Mouse (Mus musculus) layer of hippocampus, postnatal 36 days (tissue): ENCODE measurements around the gene Fam53a. TPM values are rescaled to one million over a fixed set of nuclear protein-coding genes. Genes with fewer than 3 reads are reported as not detected.

ENCODE experiments used
- DNase-seq, 2 experiments: peaks; one replicate each; pipeline ENCODE4 v3.0.0; 2022
- total RNA-seq, 2 experiments: library from RNA; stranded (reverse); gene quantifications; 2 replicates each; pipeline ENCODE4 v1.2.3; 2021

Gene Fam53a
- total RNA-seq, 2 experiments from 2014 or later = 28.6 to 32.0 TPM

DNA sequence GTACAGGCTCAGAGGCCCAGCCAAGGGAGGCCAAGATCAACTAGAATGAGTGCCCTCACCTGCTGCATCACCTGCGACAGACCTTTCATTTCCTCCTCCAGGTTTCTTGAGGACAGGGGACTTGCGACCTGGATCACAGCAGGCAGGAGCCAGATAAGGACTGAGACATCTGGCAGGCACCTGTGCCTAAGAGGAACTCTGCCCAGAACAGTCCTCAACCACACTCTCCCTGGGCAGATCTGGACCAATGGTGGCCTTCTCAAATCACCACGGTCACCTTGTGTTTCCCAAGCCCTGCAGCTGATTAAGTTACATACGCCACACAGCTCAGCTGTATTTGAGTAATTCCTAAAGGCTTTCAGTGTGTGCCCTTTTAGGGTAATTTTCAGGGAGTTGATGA, 1.2 kb upstream of the Fam53a start:
- DNase-seq = no peak

- no peak for DNase-seq
Measured at GRCm38 (mm10) chr5:33630061-33630460, 626 bp upstream of the Fam53a start.

GRCm38 (mm10) chr5:33628820-33629300, 575 bp downstream of the Fam53a start:
- no peak for DNase-seq

DNA sequence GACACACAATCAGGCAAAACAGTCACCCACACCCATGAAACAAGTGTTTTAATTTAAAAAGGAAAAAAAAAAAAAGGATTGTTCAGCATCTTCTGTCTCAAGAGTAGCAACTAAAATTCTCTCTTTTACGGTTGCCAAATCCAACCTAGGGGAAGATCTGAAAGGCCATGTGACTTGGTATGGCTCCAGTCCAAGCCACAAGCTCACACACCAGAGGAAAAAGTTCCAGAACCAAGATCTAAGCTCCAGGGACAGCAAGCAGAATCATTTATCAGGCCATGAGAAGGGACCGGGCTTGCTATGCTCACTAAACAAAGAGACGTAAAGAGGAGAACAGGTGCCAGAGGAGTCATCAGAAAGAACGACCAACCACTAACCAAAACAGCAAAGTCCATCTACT, 1.5 kb downstream of the Fam53a start:
- DNase-seq = no peak

GRCm38 (mm10) chr5:33623766-33624165, 5.7 kb downstream of the Fam53a start:
- no peak for DNase-seq

GRCm38 (mm10) chr5:33622671-33623070, 6.8 kb downstream of the Fam53a start:
- no peak for DNase-seq

DNA sequence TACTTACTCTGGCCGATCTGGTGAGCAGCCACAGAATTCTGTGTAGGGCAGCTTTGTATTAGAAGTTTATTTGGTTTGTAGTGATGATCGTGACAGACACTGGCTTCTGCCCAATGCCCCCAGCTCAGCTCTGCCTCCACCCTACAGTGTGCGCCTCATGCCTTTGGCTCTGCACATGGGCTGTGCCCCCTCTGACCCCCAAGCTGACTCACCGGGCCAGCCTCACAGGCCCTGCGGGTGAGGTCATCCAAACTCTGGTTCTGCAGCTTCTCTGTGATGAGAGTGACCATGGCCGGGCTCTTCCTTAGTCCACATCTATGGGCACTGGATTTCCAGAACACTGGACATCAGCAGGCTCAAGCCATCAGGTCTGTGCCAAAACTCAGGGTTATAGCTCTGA, 15.0 kb downstream of the Fam53a start:
- DNase-seq = no peak

GRCm38 (mm10) chr5:33611795-33612194, 17.6 kb downstream of the Fam53a start:
- no peak for DNase-seq

DNA sequence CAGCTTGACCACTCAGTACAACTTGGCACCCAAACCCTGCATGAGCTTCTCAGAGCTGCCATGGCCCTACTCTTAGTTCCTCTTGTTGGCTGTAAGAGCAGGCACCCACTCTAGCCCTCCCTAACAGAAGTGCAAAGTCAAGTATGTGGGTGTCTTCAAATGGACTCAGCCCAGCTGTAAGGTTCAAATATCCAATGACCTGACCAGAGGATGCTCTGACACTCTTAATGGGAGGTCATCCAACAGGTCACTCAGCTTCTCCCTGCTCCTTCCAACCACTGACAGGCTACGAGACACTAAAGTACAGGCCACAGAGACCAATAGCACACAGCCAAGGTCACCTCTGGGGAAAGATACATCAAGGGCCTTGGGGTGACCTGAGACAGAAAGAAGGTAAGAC, 20.2 kb downstream of the Fam53a start:
- no peak for DNase-seq

DNA sequence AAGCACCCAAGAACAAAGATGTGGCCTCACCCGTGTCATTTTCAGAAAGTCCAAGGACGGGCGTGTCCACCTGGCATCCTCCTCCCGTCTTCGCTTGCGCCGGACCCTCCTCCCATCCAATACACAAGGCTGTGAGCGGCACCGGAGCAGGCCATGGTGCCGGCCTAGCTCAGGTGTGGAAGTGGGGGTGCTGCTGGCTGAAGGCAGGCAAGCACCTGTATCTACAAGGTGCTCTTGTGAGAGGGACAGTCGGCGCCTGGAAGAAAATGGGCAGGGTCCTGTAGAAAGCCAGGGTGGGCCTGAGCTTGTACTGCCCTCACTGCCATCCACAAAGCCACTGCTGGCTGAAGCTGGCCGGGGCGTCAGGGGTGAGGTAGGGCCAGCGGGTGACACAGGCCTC, 22.0 kb downstream of the Fam53a start:
- DNase-seq = no peak

DNA sequence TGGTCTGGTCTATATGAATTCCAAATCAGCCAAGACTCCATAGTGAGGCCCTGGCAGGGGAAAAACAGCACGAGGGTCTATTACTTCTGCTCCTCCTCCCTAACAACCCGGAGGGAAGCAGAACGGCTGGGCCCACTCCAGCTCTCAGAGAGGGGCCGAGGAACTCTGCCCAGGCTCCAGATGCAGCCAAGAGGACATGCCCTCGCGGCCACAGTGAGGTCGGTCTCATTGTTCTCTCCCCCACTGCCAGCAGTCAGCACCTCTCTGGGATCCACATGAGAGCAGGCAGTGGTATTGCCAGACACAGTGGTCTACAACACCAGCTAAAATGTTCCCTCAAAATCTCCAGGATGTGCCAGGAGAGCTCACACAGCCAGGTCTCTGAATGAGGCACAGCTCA, 22.8 kb downstream of the Fam53a start:
- no peak for DNase-seq

DNA sequence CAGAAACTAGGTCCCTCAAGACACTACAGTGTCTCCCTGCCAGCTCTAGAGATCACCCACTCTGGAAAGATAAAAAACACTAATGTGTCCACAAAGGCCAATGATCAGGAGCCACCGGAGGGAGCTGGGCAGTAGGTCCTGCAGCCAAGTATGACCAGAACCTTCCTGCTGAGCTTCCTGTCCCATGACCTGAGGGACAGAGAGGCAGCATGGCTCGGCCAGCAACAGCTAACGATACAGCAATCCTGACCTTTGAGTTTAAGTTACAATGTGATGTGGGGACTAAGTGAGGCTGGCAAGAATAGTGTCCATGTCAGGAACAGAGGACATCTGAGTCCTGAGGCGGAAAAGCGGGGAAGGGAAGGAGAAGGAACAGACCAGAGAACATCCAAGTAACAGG, 24.1 kb downstream of the Fam53a start:
- no peak for DNase-seq

GRCm38 (mm10) chr5:33593620-33594019, 35.8 kb downstream of the Fam53a start:
- no peak for DNase-seq

DNA sequence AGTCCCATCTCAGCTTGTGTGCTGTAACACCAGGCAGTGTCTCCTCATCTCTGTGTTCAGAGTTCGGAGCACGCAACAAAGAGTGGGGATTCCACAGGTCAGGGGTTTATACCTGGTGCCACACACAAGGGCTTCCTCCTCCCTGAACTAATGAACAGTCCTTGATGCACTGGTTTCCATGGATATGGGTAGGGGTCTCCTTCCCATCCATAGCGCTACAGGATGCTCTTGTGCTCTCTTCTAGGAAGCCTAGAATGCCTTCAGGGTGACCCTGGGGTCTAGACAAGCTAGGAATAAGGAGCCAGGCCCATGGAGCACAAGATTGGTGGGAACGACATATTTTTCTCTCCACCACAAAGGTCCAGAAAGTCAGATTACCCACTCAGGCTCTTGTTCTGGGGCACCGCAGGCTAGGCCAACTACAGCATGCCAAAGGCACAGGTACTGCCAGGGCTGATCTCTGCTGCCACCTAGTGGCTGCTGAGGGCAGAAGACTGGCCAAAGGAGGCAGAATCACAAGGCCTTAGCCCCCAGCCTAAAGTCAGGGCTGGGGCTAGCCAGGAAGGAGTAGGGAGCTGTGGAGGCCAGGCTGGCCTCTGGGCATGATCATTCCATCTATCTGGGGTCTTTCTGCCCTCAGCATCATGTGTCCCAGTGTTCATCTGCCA, 40.1 kb downstream of the Fam53a start:
- DNase-seq = peak; percentile 71 to 75

DNA sequence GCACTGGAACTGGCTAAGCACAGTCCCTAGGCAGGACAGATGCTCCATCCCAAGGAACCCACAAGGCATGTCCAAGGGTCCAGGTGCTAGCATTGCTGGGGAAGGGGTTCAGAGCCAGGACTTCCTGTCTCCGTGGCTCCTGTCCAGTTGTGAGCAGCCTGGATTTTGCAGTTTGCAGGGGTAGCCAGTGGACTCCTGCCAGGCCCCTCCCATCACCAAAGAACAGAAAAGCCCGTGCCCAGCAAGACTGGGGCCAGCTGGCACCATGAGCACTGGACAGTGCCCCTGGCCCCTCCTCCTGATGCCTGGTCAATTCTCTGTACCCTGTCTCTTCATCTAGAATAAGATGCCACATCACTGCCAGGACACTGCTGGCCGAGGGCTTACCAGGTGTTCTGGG, 41.4 kb downstream of the Fam53a start:
- DNase-seq = no peak

DNA sequence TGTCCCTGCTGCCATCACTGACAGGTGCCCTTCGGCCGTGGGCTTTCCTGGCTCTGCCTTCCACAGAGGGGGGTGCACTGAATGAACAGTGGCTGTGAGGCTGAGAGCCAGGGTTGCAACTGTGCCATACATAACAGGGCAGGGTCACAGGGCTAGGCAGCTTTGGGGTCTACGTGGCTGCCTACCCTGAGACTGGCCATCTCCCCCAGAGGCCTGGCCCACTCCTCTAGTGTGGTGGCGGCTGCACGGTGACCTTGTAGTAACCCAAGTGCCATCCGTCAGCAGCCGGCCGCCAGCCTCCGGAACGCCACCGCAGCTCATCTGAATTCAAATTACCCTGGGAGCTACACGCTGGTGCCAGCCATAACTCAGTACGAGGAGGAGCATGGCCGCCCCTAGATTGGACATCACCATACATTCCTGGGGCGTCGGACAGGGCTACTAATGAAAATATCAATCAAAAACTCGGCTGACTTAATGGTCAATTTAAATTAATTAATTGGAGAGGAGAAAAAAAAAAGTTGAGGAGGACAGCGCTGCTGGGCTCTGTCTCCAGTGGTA, 41.9 kb downstream of the Fam53a start:
- no peak for DNase-seq

DNA sequence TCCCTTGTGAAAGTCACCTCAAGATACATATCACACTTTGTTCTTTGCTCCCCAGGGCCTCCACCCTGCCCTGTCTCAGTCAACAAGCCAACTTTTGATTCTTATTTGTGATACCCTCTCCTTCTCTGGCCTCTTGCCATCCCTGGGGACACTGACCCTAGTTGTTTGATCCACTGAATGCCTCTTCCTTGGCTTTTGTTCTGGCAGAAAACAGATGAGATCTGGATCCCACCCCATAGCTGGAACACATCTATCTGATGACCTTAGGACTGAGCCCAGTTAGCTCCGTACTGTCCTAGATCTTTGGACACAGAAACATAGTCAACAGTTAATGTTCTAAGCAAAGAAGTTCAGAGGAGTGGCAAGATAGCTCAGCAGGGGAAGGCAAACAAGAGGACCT, 49.1 kb downstream of the Fam53a start:
- DNase-seq = no peak

- no peak for DNase-seq
Measured at GRCm38 (mm10) chr5:33574207-33574606, 55.2 kb downstream of the Fam53a start.

- DNase-seq = no peak
Measured at GRCm38 (mm10) chr5:33565886-33566285, 63.5 kb downstream of the Fam53a start.

GRCm38 (mm10) chr5:33556277-33556995, 73.0 kb downstream of the Fam53a start:
- DNase-seq = no peak
